Mouse (Mus musculus) ovary, postnatal 36 days (tissue): Measurements from ENCODE around the gene Lmln.
"Not testable (repeated sequence)": the region's sequence is repeated elsewhere in the genome, so short reads cannot be mapped to it uniquely, and the experiment has no call there.

ENCODE experiments used
- DNase-seq: peaks from one replicate; pipeline ENCODE4 v3.0.0; 2022; ENCODE audit warnings: low spot score, mixed read lengths

The Lmln gene

DNA sequence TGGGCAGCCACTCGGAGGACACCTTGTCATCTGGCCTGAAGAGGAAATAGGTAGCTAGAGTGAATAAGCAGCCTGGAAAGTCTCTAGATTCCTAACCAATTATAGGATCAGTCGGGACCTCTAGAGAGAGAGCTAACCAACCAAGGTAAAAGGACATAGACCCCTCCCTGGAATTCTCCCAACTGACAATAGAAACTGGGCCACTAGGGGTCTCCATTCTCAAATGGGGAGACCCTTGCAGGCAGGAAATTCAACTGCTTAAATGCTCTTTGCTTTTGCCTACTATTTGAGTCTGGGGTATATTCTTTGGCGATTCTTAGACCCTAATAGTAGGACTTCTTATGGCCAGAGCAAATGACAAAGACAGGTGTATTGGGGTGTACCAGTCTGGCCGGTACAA is 72.8 kb downstream of the Lmln start:
- DNase-seq = no peak

DNA sequence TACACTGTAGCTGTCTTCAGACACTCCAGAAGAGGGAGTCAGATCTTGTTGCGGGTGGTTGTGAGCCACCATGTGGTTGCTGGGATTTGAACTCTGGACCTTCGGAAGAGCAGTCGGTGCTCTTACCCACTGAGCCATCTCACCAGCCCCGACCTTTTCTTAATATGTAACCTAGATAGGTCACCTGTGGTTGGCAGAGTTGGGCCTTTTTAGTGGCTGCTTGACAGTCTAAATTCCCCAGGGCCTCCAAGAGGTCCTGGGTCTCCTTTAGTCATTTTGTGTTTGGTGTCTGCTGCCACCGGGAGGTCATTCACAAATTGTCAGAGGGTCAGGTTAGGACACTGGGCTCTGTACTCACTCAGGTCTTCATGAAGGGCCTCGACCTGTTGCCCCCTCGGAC is 76.7 kb downstream of the Lmln start:
- DNase-seq = not testable (repeated sequence)

DNA sequence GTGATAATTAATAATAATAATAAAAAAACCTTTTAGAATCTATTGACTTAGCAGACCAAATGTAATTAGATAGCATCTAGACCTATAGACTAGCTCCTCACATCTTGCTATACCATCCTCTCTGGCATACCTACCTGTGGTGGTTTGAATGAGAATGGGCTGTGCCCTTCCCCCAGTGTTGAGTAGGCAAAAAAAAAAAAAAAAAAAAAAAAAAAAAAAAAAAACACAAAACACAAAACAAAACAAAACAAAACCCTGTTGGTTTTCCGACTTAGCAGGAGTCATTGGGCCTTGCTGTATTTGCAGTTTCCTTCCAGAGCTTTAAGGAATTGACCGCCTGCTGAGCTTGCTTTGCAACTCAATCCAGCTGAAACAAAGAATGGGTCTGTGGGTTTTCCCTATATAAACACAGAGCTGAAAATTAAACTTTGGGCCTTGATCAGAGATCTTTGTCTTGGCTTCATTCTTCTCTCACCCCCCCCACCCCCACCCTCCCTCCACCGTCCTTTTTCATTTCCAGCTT is 79.5 kb downstream of the Lmln start:
- no peak for DNase-seq

DNA sequence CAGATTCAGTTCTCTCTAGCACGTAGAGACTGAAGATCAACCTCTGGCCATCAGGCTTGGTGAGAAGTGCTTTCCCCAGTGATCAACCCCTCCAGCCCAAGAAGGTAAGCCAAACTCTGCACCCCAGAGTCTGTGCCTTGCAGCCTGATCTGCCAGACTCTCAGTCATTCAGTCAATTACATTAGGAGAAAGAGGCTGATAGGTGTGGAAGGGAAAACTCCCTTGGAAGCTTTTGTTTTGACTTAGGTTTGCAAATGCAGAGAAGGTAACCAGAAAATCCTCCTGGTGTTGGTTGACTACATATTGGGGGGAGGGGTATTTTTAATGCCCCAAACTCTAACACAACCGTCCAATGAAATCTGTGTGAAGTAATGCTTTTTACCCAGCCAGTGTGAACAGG is 81.1 kb downstream of the Lmln start:
- DNase-seq = no peak

DNA sequence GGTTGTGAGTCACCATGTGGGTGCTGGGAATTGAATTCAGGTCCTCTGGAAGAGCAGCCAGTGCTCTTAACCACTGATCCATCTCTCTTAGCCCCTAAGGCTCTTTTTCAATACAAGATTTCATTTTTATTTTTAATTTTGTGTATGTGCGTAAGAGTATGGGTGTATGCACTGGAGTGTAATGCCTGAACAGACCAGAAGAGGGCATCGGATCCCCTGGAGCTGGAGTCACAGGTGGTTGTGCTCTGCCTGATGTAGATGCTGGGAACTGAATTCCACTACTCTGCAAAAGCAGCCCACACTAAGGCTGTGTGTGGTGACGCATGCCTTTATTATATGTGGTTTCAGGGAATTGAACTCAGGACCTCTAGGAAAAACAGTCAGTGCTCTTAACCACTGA is 83.9 kb downstream of the Lmln start:
- no peak for DNase-seq

DNA sequence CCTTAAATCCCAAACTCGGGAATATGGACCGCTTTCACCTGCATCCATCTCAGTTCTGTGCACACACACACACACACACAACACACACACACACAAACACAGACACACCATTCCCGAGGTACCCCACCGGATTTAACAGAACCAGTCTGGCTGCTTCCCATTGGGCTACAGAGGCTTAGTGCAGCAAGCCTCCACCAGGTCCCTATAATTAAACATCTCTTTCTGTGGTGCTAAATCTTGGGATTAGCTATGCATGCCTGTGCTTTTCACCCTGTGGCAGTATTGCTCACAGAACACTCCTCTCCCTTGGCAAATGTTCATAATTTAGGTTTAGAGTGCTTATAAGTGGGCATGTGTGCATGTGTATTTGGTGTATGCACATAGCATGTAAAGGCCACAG is 85.8 kb downstream of the Lmln start:
- no peak for DNase-seq

DNA sequence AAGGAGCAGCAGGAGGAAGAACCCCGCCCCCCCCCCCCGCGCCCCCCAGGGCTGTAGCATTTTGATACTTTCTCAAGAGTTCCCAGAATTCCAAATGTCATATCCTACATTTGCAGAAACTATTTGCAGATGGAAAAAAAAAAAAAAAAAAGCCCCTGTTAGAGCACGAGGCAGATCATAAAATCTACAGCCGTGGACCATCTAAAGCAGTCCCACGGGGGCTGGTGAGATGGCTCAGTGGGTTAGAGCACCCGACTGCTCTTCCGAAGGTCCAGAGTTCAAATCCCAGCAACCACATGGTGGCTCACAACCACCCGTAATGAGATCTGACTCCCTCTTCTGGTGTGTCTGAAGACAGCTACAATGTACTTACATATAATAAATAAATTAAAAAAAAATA is 88.6 kb downstream of the Lmln start:
- not testable (repeated sequence) for DNase-seq

DNA sequence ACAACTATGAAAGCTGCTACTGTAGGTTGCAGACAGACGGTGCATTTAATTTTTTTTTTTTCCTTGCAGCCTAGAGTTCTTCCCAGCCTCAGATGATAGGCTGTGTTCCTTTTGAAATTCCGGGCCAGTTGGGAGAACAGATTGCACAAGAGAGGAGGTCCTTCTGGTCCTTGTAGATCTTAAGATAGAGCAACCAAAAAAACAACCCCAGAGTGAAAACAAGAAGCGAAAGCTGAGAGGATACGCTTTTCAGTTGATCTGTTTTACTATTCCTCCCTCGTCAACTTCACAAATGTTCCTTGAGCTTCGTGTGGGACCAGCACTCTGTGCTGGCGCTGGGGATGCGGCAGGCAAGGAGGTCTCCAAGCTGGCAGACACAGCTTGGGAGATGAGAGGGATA is 89.2 kb downstream of the Lmln start:
- DNase-seq = peak; percentile 18

DNA sequence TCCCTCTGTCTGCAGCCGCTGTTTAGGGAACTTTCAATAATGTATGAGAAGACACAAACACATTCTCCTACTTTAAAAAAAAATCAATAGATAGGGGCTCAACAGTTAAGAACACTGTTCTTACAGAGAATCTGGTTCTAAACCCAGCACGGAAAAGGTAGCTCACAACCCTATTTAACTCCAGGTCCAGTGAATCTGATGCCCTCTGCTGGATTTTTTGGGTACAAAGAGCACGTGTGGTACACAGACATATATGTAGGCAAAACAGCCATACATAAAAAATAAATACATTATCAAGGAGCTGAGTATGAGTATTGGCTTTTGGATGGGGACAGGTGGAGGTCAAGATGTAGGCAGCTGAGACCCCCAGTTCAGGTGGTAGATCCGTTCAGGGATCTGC is 92.7 kb downstream of the Lmln start:
- no peak for DNase-seq

DNA sequence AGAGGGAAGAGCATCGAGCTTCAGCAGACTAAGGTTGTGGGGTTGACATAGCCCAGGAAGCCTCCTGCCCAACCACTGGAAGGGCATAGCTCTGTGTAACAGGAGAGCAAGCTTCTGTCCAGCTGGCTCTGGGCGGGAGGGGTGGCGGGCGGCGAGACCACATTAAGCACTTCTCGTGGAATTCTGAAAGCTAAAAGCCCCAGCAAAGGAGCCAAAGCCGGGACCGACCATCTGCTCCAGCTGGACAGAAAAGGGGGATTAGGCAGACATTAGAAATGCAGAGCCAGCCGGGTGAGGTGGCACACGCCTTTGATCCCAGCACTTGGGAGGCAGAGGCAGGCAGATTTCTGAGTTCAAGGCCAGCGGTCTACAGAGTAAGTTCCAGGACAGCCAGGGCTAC is 95.7 kb downstream of the Lmln start:
- DNase-seq = no peak

DNA sequence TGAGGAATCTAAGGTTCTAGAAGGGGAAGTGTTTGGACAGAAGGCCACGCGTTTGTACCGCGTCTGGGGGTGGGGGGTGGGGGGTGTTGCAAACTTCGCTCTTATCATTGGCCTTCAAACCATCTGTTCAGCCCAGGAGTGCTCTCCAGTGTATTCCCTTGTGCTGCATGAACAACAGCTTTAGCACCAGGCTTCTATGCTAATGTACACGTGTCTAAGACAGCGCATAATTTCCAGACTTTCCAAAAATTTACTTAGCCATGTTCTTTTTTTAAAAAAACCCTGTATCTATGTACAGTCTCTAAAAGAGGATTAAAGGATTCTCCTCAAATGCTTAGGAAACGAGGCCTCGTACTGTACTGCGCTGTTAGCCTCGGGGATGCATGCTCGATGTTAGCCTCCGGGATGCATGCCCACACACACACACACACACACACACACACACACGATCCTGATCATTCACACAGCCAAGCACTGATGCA is 96.3 kb downstream of the Lmln start:
- DNase-seq = no peak

DNA sequence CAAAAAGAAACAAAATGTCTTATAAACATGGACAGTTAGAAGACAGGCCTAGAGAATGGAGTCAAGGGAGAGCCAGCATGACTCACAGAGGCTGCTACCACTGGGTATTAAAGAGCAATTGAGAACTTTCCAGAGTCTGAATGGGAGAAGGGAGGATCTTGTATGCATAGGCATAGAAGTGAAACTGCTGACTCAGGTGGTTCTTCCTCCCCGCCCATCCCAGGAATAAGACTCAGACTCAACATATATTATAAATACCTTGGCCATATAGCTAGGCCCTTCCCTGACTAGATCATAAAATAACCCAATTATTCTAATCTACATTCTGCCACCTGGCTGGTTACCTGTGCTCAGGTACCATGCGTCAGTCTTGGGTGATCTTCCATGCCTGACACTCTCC is 97.0 kb downstream of the Lmln start:
- no peak for DNase-seq

DNA sequence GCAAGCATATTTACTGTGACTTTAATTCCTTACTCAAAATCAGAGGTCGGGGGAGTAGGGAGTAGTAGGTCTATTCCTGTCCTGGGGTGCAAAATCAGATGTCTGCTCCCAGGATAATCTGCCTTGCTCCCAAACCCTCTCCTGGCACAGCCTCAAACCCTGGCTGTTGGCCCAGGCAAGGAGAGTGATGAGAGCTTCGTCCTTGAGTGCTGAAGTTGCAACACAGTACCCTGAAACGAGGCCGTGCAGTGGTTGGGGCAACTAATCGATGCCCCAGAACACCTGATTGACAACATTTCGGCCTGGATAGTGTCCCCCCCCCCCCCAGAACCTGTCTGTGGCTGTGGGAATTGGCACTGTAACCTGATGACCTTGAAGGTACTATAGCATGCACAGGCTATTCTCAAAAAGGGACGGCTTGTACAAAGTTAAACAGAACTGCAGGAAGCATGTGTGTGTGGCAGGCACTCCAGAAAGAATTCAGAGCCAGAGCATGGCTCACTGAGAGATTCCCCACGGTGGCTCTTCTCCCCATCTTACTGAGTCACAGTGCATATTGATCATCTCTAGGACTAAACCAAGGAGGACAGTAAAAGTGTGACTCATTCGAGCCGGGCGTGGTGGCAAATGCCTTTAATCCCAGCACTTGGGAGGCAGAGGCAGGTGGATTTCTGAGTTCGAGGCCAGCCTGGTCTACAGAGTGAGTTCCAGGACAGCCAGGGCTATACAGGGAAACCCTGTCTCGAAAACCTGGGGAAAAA is 101.2 kb downstream of the Lmln start:
- peak; percentile 70 for DNase-seq

DNA sequence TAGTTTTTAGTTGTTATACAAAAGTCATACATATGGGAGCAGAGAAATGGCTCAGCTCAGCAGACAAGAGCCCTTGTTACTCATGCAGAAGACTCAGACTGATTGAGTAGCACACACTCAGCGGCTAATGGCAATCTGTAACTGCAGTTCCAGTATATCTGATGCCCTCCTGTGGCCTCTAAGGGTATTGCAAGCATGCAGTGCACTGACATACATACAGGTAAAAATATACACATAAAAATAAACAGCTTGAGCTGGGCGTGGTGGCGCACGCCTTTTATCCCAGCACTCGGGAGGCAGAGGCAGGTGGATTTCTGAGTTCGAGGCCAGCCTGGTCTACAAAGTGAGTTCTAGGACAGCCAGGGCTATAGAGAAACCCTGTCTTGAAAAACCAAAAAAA is 104.0 kb downstream of the Lmln start:
- DNase-seq = not testable (repeated sequence)

DNA sequence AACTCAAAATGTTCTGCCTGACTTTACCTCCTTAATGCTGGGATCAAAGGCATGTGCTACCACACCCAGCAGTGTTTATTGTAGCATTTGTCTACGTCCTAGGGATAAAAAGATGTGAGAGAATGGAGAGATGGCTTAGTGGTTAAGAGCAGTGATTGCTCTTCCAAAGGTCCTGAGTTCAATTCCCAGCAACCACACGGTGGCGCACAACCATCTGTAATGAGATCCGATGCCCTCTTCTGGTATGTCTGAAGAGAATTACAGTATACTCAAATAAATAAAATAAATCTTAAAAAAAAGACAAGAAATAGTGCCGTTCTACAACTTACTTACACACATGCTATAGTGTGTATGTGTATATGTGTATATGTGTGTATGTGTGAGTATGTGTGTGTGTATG is 105.2 kb downstream of the Lmln start:
- peak; percentile 24 for DNase-seq

DNA sequence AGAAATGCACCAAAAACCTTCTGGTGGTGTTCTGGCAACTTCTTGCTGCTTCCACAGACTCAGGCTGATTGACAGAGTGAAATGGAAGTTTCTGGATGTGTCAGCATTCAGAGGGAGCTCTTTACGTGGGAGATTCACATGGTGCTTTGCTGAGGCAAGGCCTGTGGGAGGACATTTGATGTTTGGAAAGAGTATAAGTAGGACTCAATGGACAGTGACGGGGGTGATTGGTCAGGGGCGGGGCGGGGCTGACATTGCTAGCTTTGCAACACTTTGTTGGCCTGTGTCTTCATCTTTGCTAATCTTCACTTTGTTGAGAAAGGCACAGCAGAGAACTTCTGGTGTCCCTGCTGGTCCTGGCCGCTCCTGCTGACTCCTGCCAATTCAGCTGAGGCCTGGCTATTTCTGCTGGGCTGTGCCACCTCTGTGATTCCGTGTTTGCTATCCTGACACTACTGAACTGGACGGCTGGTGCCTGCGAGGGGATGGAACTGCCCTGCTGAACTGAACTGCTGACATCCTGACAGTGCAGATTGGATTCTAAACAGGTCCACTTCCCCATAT is 107.2 kb downstream of the Lmln start:
- no peak for DNase-seq

DNA sequence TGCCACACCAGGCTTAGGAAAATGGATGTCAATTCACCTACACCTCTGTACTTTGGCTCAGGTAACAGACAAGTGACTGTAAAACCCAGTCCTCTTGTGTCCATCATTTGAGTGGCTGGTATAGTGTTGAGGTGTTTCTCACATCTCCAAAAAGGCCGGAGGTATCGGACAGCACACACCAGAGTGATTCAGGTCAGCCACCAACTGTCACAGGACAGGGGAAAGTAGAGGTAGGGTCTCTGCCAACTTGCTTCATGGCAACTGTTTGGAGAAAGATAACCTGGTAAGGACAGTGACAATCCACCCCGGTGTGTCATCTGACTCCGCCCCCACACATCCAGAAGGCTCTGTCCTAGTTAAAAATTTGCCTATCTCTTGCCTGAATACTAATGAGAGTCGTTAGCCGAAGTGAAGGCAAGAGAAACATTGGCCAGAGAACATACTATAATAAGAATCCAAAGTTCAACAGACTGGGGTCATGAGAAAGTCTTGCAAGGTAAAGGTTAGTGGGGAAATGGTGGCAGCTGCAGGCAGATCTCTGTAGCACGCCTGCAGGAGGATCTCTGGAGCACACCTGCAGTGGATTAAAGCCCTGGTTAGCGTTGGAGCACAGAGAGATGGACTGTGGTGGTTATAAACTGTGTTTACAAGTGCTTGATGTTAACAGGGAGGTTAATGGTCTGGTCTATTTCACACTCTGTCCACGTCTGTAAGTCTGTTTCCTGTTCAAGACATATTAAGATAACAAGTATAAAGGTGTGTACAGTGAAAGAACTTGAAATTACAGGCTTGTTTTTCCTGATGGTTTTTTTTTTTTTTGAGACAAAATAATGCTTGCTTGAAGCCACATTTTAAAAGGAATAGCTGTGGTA is 108.6 kb downstream of the Lmln start:
- no peak for DNase-seq

DNA sequence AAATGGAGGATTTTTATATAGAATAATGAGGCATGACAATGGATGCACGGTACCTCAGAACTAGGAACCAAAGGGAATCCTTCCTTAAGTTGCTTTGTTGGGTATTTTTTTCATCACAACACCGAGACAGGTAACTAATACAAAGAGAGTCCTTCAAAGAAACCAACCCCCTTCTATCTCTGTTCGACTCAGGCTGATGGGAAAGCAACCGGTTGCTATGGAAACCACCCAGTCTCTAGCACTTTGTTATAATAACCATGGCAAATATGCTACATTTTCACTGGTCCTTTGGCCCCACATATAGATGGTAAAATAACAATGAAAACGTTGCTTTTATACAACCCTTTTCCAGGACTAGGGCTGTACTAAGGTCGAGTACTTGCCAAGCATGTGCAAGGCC is 109.5 kb downstream of the Lmln start:
- DNase-seq = no peak

DNA sequence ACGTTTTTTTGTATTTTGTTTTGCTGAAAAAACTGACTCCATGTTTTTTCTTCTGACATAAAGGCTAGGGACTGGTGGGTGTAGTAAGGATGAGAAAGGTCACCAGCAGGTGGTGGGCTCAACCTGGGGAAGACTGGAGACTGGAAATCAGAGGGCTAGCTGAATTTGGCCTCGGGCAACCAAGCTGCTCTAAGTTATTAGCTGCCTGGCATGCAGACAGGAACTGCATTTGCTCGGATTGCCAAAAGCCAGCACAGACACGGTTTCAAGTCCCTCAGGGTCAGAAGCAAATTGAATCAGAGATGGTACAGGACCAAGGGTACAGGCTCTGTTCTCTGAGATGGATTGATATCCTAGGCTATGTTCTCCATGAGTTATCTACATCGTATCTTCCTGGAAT is 110.8 kb downstream of the Lmln start:
- DNase-seq = no peak

DNA sequence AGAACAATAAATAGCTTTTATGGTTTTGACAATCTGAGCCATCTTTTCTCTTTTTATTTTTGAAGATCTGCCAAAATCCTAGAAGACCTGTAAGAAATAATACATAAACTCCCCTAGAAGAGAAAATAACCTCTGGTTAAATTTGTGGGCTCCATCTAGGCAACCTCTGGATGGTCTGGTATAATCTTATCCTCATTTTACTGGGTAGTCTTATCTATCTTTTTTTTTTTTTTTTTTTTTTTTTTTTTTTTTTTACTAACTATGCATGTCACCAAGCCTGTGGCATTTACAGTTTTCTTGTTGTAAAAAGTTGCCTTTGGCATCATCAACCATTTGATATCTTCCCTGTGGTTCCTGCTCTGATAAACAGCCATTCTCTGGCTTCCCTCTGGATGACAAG is 112.4 kb downstream of the Lmln start:
- no peak for DNase-seq

DNA sequence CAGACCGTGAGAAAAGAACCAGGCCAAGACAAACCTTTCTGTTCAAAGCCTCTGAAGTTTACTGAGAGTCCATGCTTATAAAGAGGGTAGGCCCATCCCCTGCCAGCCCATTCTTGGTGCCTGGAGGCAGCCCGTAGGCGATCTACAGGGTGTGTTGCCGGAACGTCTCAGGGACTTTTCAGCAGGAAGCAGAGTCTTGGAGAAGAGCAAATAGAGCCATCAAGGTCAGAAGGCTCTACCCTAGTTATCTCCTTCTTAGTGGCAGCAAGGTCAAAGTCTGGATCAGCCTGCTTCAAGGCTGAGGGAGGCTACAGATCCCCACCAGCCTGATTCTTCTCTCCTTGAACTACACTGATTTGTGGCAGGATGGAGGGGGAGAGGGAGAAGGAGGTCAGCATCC is 114.5 kb downstream of the Lmln start:
- peak; percentile 23 for DNase-seq
